Mouse (Mus musculus) heart, postnatal 25 days (tissue): ENCODE data around the gene Kif28. TPM values are rescaled to one million over a fixed set of nuclear protein-coding genes. Genes with fewer than 3 reads are reported as not detected.
"Not testable (repeated sequence)": the region's sequence is repeated elsewhere in the genome, so short reads cannot be mapped to it uniquely, and the experiment has no call there.

ENCODE experiments used
- DNase-seq: peaks from one replicate; pipeline ENCODE4 v3.0.0; 2022; ENCODE audit warnings: low spot score
- intact Hi-C: fragments of 180-260 bp; cut with DNase I; formaldehyde crosslinking; loops from one replicate; pipeline ENCODE4 v1.15.1; 2025
- total RNA-seq, 2 experiments: library from RNA; stranded (reverse); gene quantifications; 2 replicates each; pipeline ENCODE4 v1.2.3; 2021

The Kif28 gene
- total RNA-seq = under 1 TPM; 0.75 to 0.87 TPM

DNA sequence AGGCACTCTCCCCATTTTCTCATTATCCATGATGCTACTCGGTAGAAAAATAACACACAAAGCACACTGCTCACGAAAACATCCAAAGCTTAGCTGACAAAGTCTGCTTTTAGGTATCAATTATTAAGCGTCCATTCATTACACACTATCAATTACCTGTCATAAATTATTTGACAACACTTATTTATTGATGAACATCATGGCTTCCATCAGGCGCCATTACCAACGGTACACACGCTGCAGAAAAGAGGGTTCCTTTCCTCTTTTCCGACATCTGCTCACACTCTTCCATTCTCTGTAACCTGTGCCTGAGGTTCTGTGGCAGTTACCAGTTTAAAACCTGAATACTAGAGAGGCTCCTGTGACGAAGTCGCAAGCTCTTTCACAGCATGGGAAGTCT, at the start of gene Kif28:
Kif28 (minus strand) TSS at position 101 of the 400 bp plus-strand sequence.
- intact Hi-C loops = no loop called here
- no peak for DNase-seq

GRCm38 (mm10) chr1:179787281-179787680, 42.2 kb upstream of the Kif28 start:
- intact Hi-C loops = no loop called here
- no peak for DNase-seq

DNA sequence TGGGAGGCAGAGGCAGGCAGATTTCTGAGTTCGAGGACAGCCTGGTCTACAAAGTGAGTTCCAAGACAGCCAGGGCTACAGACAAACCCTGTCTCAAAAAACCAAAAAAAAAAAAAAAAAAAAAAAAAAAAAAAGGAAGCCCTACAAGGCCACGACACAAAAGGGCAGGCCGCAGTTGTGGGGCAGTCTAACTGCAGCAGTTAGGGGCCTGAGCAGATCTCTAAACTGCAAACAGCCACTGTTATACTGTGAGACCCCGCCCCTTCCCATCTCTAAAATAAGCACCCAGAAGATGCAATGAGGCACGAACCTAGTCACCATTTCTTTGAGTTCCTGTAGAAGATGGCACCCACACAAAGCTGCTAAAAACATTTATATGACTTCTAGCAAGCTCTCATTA, 40.4 kb upstream of the Kif28 start:
- intact Hi-C loops = no loop called here
- DNase-seq = no peak

- DNase-seq = no peak
- intact Hi-C loops = no loop called here
These were observed 39.0 kb upstream of the Kif28 start for GRCm38 (mm10) chr1:179784098-179784497.

GRCm38 (mm10) chr1:179776831-179777230, 31.8 kb upstream of the Kif28 start:
- intact Hi-C loops = no loop called here
- DNase-seq = no peak

DNA sequence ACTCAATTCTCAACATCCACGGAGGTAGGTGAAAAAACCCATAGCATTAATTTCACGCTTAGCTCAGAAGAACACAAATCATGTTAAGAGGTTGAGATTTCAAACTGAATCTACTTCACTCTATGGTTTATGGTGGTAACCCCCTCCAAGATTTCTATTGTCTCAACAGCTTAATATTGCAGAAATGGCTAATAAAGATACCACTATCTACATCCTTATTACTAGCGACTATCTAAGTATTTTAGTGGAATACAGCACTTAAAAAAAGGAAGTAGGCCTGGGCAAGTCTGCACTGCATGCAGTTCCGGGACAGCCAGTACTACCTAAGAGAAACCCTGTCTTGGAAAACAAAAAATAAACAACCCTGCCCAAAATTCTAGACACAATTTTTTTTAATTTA, 15.5 kb upstream of the Kif28 start:
- no peak for DNase-seq
- intact Hi-C loops = loop anchor here (10.0 kb wide), 1 partner anchor 226 kb away; no protein-coding TSS in a partner anchor

DNA sequence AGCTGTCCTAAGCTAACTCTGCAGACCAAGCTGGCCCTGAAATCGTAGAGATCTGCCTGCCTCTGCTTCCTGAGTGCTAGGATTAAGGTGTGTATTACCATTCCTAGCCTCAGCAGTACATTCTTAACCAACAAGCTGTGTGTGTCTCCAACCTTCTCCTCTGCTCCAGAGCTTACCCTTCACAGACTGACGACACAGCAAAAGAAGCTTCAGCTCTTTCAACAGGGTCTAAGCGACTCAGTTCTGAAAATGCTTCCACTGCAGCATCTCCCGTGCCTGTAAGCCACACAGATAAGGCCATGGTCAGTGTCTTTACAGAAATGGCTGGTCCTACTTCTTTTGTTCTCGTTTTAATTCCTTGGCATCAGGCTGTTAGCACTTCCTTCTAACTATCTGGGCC, 15.0 kb upstream of the Kif28 start:
- intact Hi-C loops = loop anchor here (10.0 kb wide), 1 partner anchor 225 kb away; no protein-coding TSS in a partner anchor
- DNase-seq = no peak

DNA sequence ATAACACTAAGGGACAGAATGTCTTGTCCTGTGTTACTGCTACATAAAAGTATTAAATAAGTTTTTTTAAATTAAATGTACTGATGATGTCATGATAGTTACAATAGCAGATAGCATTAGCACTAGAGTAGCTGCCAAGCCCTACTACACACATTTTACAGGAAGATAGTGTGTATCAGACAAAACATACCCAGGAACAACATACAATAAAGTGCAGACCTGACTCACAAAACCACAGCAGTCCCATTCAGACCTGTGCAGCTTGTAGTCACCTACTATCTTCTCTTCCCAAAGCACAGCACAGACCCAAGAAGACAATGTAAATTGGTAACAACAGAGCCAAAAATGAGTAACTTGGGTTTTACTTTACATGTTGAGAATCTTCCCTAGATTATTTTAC, 11.4 kb upstream of the Kif28 start:
- DNase-seq = no peak
- intact Hi-C loops = no loop called here

GRCm38 (mm10) chr1:179753006-179753405, 7.9 kb upstream of the Kif28 start:
- intact Hi-C loops = no loop called here
- DNase-seq = no peak

DNA sequence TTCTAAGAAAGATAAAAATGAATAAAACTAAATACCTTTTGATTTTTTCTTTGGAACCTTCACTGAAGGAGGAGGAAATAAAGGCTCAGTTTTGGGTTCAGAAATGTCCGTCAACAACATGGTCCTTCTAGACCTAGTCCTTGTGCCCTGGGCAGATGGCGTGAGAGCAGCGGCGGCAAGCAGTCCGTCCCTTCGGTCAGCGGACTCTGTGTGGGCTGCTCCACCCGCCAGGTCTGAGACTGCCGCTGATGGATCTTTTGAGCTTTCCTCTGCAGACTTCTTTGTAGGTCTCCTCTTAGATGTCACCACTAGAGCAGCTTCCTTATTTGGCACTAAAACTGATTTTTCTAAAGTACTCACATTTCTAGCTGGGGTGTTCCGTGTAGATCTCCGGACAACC, 7.2 kb upstream of the Kif28 start:
- no peak for DNase-seq
- intact Hi-C loops = no loop called here

GRCm38 (mm10) chr1:179743593-179744193, 1.4 kb downstream of the Kif28 start:
- DNase-seq = no peak
- intact Hi-C loops = loop anchor here (5.0 kb wide), 1 partner anchor 116 kb away; no protein-coding TSS in a partner anchor

DNA sequence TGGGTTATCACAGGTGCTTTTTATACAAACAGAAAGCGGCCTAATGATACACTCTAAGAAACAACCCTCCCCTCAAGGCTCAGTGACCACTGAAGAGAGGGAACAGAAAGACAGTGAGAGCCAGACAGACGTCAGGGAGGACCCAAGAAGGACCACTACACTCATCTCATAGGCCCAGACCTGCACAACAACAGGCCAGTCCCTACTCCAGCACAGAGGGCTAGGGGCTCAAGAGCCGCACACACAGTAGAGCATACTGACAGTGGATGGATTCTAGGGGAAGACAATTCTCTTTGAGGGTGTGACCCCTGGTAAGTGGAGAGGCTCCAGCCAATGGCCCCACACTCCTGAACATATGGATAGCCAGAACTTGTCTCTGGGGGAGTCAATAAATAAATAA, 8.6 kb downstream of the Kif28 start:
- intact Hi-C loops = loop anchor here (5.0 kb wide), 1 partner anchor 234 kb away; no protein-coding TSS in a partner anchor
- no peak for DNase-seq

- intact Hi-C loops = loop anchor here (5.0 kb wide), 1 partner anchor 232 kb away; no protein-coding TSS in a partner anchor
- peak; percentile 18 for DNase-seq
These were observed 10.3 kb downstream of the Kif28 start for GRCm38 (mm10) chr1:179734500-179735474.

GRCm38 (mm10) chr1:179731391-179731790, 13.7 kb downstream of the Kif28 start:
- intact Hi-C loops = no loop called here
- DNase-seq = no peak

DNA sequence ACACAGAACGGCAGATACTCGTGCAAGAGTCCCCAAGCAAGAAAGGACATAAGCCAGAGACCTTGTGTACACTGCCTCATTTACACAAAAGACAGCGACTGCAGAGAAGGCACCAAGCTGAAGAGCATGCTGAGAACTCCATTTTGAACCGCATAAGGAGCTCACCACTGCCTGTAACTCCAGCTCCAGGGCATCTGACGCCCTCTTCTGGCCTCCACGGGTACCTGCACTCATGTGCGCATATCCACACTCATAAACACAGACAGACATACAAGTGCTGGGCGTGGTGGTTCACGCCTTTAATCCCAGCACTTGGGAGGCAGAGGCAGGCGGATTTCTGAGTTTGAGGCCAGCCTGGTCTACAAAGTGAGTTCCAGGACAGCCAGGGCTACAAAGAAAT, 16.4 kb downstream of the Kif28 start:
- intact Hi-C loops = no loop called here
- no peak for DNase-seq

DNA sequence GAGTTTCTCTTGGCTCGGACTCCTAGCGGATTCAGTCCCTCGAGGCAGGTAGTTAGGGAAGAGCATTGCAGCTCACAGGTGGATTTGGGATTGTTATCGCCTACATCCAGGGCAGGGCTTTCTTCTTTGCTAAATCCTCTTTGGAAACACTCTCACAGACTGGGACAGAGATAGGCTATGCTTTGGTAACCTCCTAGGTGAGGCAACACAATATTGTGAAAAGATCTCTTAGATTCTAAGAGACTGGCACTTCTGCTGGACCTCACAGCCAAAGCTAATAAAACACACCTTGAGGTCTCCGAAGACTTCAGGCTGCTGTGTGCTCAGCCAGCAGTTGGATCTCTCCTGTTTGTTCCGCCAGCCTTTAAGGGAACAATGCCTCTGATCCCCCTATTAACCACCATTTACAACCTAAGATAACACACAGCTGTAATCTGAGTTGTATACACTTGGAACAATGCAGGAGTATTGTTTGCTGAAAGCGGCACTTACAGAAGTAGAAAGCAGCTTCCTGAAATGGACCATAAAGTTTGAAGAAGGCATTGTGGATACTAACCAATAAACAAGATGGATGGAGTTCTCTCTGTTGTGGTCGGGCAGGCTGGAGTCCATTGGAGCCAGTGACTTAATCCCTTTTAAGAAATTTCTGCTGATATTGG, 22.1 kb downstream of the Kif28 start:
- intact Hi-C loops = no loop called here
- no peak for DNase-seq

GRCm38 (mm10) chr1:179715786-179716185, 29.3 kb downstream of the Kif28 start:
- no peak for DNase-seq
- intact Hi-C loops = no loop called here

GRCm38 (mm10) chr1:179715289-179715688, 29.8 kb downstream of the Kif28 start:
- intact Hi-C loops, DNase-seq: not testable (repeated sequence)

DNA sequence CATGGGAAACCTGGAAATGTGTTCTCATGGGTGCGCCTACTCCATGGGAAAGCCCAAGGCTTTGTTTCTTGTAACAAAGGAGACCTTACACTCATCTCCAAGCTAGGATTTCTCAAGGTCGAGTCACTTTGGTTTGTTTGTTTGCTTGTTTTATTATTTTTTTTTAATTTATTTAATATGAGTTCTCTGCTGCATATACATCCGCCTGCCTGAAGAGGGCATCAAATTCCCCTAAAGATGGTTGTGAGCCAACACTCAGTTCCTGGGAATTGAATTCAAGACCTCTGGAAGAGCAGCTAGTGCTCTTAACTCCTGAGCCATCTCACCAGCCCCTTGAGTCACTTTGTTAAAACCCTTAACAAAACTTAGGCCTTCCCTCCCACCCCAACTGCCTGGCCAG, 31.7 kb downstream of the Kif28 start:
- intact Hi-C loops = no loop called here
- DNase-seq = no peak

GRCm38 (mm10) chr1:179712658-179713057, 32.4 kb downstream of the Kif28 start:
- intact Hi-C loops = no loop called here
- DNase-seq = no peak
